Mouse (Mus musculus): ENCODE measurements around the gene Abcb5. TPM values are rescaled to one million over a fixed set of nuclear protein-coding genes. Genes with fewer than 3 reads are reported as not detected.
A peak's percentile ranks its signal among the peaks of the same experiment; 100 is the strongest.
"Not testable (repeated sequence)": the region's sequence is repeated elsewhere in the genome, so short reads cannot be mapped to it uniquely, and the experiment has no call there.

The Abcb5 gene
- not detected for total RNA-seq (2018; cell fraction: chromatin; rRNA removed)
- not detected for total RNA-seq (2018; cell fraction: cytosol; rRNA removed)
- not detected for total RNA-seq (2018; cell fraction: nucleus; rRNA removed)
- not detected in 3 replicates for polyA plus RNA-seq (2018)

- no peaks in the 10 kb centered on the region for H3K79me2 ChIP-seq (ENCODE audit: inconsistent target)
- H3K27ac ChIP-seq, result no peak within 1 kb of the TSS
- no peaks in the 10 kb centered on the region for H3K36me3 ChIP-seq (ENCODE audit: inconsistent target)
- H3K4me3 ChIP-seq (ENCODE audit: inconsistent target), result no peak within 1 kb of the TSS
- WGBS (ENCODE audit: missing documents), result 91% methylated on average over 4 of the region's 4 CpGs
Measured at GRCm38 (mm10) chr12:118966321-118966720, at the start of gene Abcb5. Abcb5 (minus strand) TSS chr12:118966421.

GRCm38 (mm10) chr12:118999230-118999629, 33.0 kb upstream of the Abcb5 start:
- WGBS (ENCODE audit: missing documents), result 15% methylated on average over 2 of the region's 2 CpGs
- H3K27ac ChIP-seq, result no peak overlapping the region
- no peaks in the 10 kb centered on the region for H3K36me3 ChIP-seq (ENCODE audit: inconsistent target)
- no peak overlapping the region for H3K4me3 ChIP-seq (ENCODE audit: inconsistent target)
- H3K79me2 ChIP-seq (ENCODE audit: inconsistent target), result no peaks in the 10 kb centered on the region

GRCm38 (mm10) chr12:118994328-118995166, 28.3 kb upstream of the Abcb5 start:
- no peak overlapping the region for H3K4me3 ChIP-seq (ENCODE audit: inconsistent target)
- peak overlapping the region; percentile 33 for H3K27ac ChIP-seq
- H3K36me3 ChIP-seq (ENCODE audit: inconsistent target), result no peaks in the 10 kb centered on the region
- H3K79me2 ChIP-seq (ENCODE audit: inconsistent target), result no peaks in the 10 kb centered on the region
- 0% methylated on average over 1 of the region's 1 CpGs for WGBS (ENCODE audit: missing documents)

GRCm38 (mm10) chr12:118984852-118985251, 18.6 kb upstream of the Abcb5 start:
- no peak overlapping the region for H3K27ac ChIP-seq
- H3K36me3 ChIP-seq (ENCODE audit: inconsistent target), result no peaks in the 10 kb centered on the region
- WGBS (ENCODE audit: missing documents), result 89% methylated on average over 1 of the region's 1 CpGs
- H3K79me2 ChIP-seq (ENCODE audit: inconsistent target), result no peaks in the 10 kb centered on the region
- no peak overlapping the region for H3K4me3 ChIP-seq (ENCODE audit: inconsistent target)

- Histone ChIP-seq H3K36me3 (ENCODE audit: inconsistent target) (no peaks in the 10 kb centered on the region), H3K79me2 (ENCODE audit: inconsistent target) (no peaks in the 10 kb centered on the region), H3K27ac (no peak overlapping the region), H3K4me3 (ENCODE audit: inconsistent target) (no peak overlapping the region)
- WGBS (ENCODE audit: missing documents), result 39% methylated on average over 13 of the region's 13 CpGs
Measured at GRCm38 (mm10) chr12:118930386-118931318, 35.6 kb downstream of the Abcb5 start.

GRCm38 (mm10) chr12:118926813-118927281, 39.4 kb downstream of the Abcb5 start:
- Histone ChIP-seq H3K27ac (no peak overlapping the region), H3K36me3 (ENCODE audit: inconsistent target) (no peaks in the 10 kb centered on the region), H3K4me3 (ENCODE audit: inconsistent target) (no peak overlapping the region), H3K79me2 (ENCODE audit: inconsistent target) (no peaks in the 10 kb centered on the region)
- WGBS (ENCODE audit: missing documents), result 27% methylated on average over 13 of the region's 13 CpGs

GRCm38 (mm10) chr12:118923874-118924273, 42.3 kb downstream of the Abcb5 start:
- H3K27ac ChIP-seq; H3K36me3 ChIP-seq (ENCODE audit: inconsistent target); H3K79me2 ChIP-seq (ENCODE audit: inconsistent target); H3K4me3 ChIP-seq (ENCODE audit: inconsistent target): not testable (repeated sequence)
- WGBS (ENCODE audit: missing documents), result 44% methylated on average over 1 of the region's 1 CpGs

GRCm38 (mm10) chr12:118917771-118918170, 48.5 kb downstream of the Abcb5 start:
- 93% methylated on average over 1 of the region's 1 CpGs for WGBS (ENCODE audit: missing documents)
- H3K4me3 ChIP-seq (ENCODE audit: inconsistent target), result no peak overlapping the region
- no peak overlapping the region for H3K27ac ChIP-seq
- no peaks in the 10 kb centered on the region for H3K79me2 ChIP-seq (ENCODE audit: inconsistent target)
- H3K36me3 ChIP-seq (ENCODE audit: inconsistent target), result no peaks in the 10 kb centered on the region

GRCm38 (mm10) chr12:118910360-118910759, 55.9 kb downstream of the Abcb5 start:
- H3K36me3 ChIP-seq (ENCODE audit: inconsistent target), result no peaks in the 10 kb centered on the region
- no peak overlapping the region for H3K4me3 ChIP-seq (ENCODE audit: inconsistent target)
- 61% methylated on average over 2 of the region's 2 CpGs for WGBS (ENCODE audit: missing documents)
- H3K79me2 ChIP-seq (ENCODE audit: inconsistent target), result no peaks in the 10 kb centered on the region
- no peak overlapping the region for H3K27ac ChIP-seq

GRCm38 (mm10) chr12:118902249-118902648, 64.0 kb downstream of the Abcb5 start:
- Histone ChIP-seq H3K4me3 (ENCODE audit: inconsistent target) (no peak overlapping the region), H3K36me3 (ENCODE audit: inconsistent target) (no peaks in the 10 kb centered on the region), H3K79me2 (ENCODE audit: inconsistent target) (no peaks in the 10 kb centered on the region), H3K27ac (no peak overlapping the region)
- WGBS (ENCODE audit: missing documents), result 80% methylated on average over 5 of the region's 5 CpGs

- Histone ChIP-seq H3K79me2 (ENCODE audit: inconsistent target) (no peaks in the 10 kb centered on the region), H3K36me3 (ENCODE audit: inconsistent target) (no peaks in the 10 kb centered on the region), H3K27ac (no peak overlapping the region), H3K4me3 (ENCODE audit: inconsistent target) (no peak overlapping the region)
- 86% methylated on average over 2 of the region's 2 CpGs for WGBS (ENCODE audit: missing documents)
Measured at GRCm38 (mm10) chr12:118887964-118888363, 78.3 kb downstream of the Abcb5 start.

- Histone ChIP-seq H3K36me3 (ENCODE audit: inconsistent target) (no peaks in the 10 kb centered on the region), H3K79me2 (ENCODE audit: inconsistent target) (no peaks in the 10 kb centered on the region), H3K27ac (no peak overlapping the region), H3K4me3 (ENCODE audit: inconsistent target) (no peak overlapping the region)
Measured at GRCm38 (mm10) chr12:118882790-118883189, 83.4 kb downstream of the Abcb5 start.

GRCm38 (mm10) chr12:118872673-118873072, 93.5 kb downstream of the Abcb5 start:
- no peak overlapping the region for H3K27ac ChIP-seq
- 90% methylated on average over 7 of the region's 8 CpGs for WGBS (ENCODE audit: missing documents)
- H3K79me2 ChIP-seq (ENCODE audit: inconsistent target), result no peaks in the 10 kb centered on the region
- H3K36me3 ChIP-seq (ENCODE audit: inconsistent target), result no peaks in the 10 kb centered on the region
- H3K4me3 ChIP-seq (ENCODE audit: inconsistent target), result no peak overlapping the region

GRCm38 (mm10) chr12:118856151-118856550, 110.1 kb downstream of the Abcb5 start:
- H3K27ac ChIP-seq, result no peak overlapping the region
- no peaks in the 10 kb centered on the region for H3K79me2 ChIP-seq (ENCODE audit: inconsistent target)
- 11% methylated on average over 7 of the region's 7 CpGs for WGBS (ENCODE audit: missing documents)
- no peak overlapping the region for H3K4me3 ChIP-seq (ENCODE audit: inconsistent target)
- H3K36me3 ChIP-seq (ENCODE audit: inconsistent target), result no peaks in the 10 kb centered on the region

Measured in macrophage (primary cell).